Mouse (Mus musculus) layer of hippocampus, postnatal 36 days (tissue): ENCODE measurements around the gene Shroom4. TPM values are rescaled to one million over a fixed set of nuclear protein-coding genes. Genes with fewer than 3 reads are reported as not detected.
"Not testable (repeated sequence)": the region's sequence is repeated elsewhere in the genome, so short reads cannot be mapped to it uniquely, and the experiment has no call there.

ENCODE experiments used
- DNase-seq, 2 experiments: peaks; one replicate each; pipeline ENCODE4 v3.0.0; 2022
- total RNA-seq, 2 experiments: library from RNA; stranded (reverse); gene quantifications; 2 replicates each; pipeline ENCODE4 v1.2.3; 2021

The Shroom4 gene
- total RNA-seq: 1 to 10 TPM; 5.6 to 5.7 TPM

- peak; percentile 60 to 61 for DNase-seq
Measured at GRCm38 (mm10) chrX:6399626-6400397, at the start of gene Shroom4. TSS of gene Shroom4 (plus strand) at chrX:6399854.

- DNase-seq: no peak
Measured at GRCm38 (mm10) chrX:6356876-6357275, 42.8 kb upstream of the Shroom4 start.

- DNase-seq: no peak
Measured at GRCm38 (mm10) chrX:6357503-6358114, 42.0 kb upstream of the Shroom4 start.

- no peak for DNase-seq
Measured at GRCm38 (mm10) chrX:6368822-6369221, 30.8 kb upstream of the Shroom4 start.

- no peak for DNase-seq
Measured at GRCm38 (mm10) chrX:6370706-6371105, 28.9 kb upstream of the Shroom4 start.

- DNase-seq: no peak
Measured at GRCm38 (mm10) chrX:6393861-6394260, 5.8 kb upstream of the Shroom4 start.

- DNase-seq: peak in 1 of 2 experiments; percentile 1
Measured at GRCm38 (mm10) chrX:6399193-6399592, 461 bp upstream of the Shroom4 start.

- no peak for DNase-seq
Measured at GRCm38 (mm10) chrX:6400398-6401020, 855 bp downstream of the Shroom4 start.

- DNase-seq: no peak
Measured at GRCm38 (mm10) chrX:6402921-6403320, 3.3 kb downstream of the Shroom4 start.

GRCm38 (mm10) chrX:6409114-6409513, 9.5 kb downstream of the Shroom4 start:
- no peak for DNase-seq

GRCm38 (mm10) chrX:6415412-6415811, 15.8 kb downstream of the Shroom4 start:
- no peak for DNase-seq

GRCm38 (mm10) chrX:6415936-6416335, 16.3 kb downstream of the Shroom4 start:
- no peak for DNase-seq

GRCm38 (mm10) chrX:6418140-6418539, 18.5 kb downstream of the Shroom4 start:
- DNase-seq: no peak

GRCm38 (mm10) chrX:6435260-6435659, 35.6 kb downstream of the Shroom4 start:
- DNase-seq: no peak

- DNase-seq: no peak
Measured at GRCm38 (mm10) chrX:6446422-6446821, 46.8 kb downstream of the Shroom4 start.

- DNase-seq: peak; percentile 9 to 22
Measured at GRCm38 (mm10) chrX:6448001-6448400, 48.3 kb downstream of the Shroom4 start.

GRCm38 (mm10) chrX:6453220-6453619, 53.6 kb downstream of the Shroom4 start:
- DNase-seq: no peak

- not testable (repeated sequence) for DNase-seq
Measured at GRCm38 (mm10) chrX:6469251-6469650, 69.6 kb downstream of the Shroom4 start.

- DNase-seq: not testable (repeated sequence)
Measured at GRCm38 (mm10) chrX:6472563-6472962, 72.9 kb downstream of the Shroom4 start.

GRCm38 (mm10) chrX:6475177-6475576, 75.5 kb downstream of the Shroom4 start:
- DNase-seq: no peak

- no peak for DNase-seq
Measured at GRCm38 (mm10) chrX:6482268-6482667, 82.6 kb downstream of the Shroom4 start.

GRCm38 (mm10) chrX:6483817-6484216, 84.2 kb downstream of the Shroom4 start:
- no peak for DNase-seq

- no peak for DNase-seq
Measured at GRCm38 (mm10) chrX:6490433-6490832, 90.8 kb downstream of the Shroom4 start.

GRCm38 (mm10) chrX:6495456-6495855, 95.8 kb downstream of the Shroom4 start:
- no peak for DNase-seq
